Mouse (Mus musculus): ENCODE measurements at regions not wholly inside any gene's neighbourhood (a gene's known extent, or its start where the extent isn't known, plus 50 kb on each side); places are given as distances from the start of the nearest gene placed in this dataset.

DNA sequence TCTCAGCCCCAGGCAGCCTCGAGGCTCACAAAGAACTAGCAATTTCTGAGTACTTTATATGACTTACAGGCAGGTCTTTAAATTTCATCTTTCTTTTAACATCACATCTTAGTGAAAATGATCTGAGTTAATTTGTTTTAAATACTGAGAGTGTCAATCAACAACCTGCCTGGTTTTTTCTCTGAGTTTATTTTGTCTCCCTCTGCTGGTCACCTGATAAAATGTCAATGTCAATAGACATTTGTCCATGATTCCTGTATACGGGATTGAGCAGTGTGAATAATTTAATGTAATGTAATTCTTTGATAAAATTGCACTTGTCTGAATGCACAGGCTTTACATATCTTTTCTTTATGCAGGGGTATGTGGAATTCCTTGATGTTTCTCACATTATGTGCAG lies 1070.4 kb upstream of the Tacstd2 start:
- no peak for DNase-seq

All from right cerebral cortex, postnatal 25 days (tissue).